Mouse (Mus musculus) brain, embryonic 14.5 days (tissue): Measurements from ENCODE around the gene Cort. TPM values are rescaled to one million over a fixed set of nuclear protein-coding genes. Genes with fewer than 3 reads are reported as not detected.

Source experiments
- DNase-seq: peaks from one replicate; pipeline ENCODE4 v3.0.0-alpha.2; 2011; ENCODE audit warnings: low read depth
- CTCF ChIP-seq: fragments of 200-500 bp; IDR thresholded peaks from 2 replicates; pipeline ENCODE4 v1.5.1; 2012; ENCODE audit warnings: inconsistent platforms, mild to moderate bottlenecking, moderate library complexity, borderline replicate concordance; ENCODE audit not compliant: insufficient read depth, insufficient read length; ENCODE audit errors: extremely low read depth
- POLR2A ChIP-seq: fragments of 200-500 bp; IDR thresholded peaks from 2 replicates; pipeline ENCODE4 v1.6.1; 2012; ENCODE audit warnings: mild to moderate bottlenecking, inconsistent platforms, borderline replicate concordance; ENCODE audit not compliant: poor library complexity, insufficient read depth, insufficient read length, severe bottlenecking; ENCODE audit errors: extremely low read depth
- polyA plus RNA-seq: library from polyadenylated mRNA; depleted of rRNA; stranded (reverse); fragments of >200 nt; gene quantifications from 2 replicates; pipeline ENCODE4 v1.2.3, GENCODE M21; 2012

Gene Cort
- polyA plus RNA-seq, 1 experiment: 0.46 TPM

- no peak for DNase-seq
- TF ChIP-seq POLR2A (no peak), CTCF (no peak)
Observed at GRCm38 (mm10) chr4:149147528-149147927, 21.0 kb upstream of the Cort start.

GRCm38 (mm10) chr4:149145151-149145550, 18.6 kb upstream of the Cort start:
- no peak for DNase-seq
- TF ChIP-seq POLR2A (no peak), CTCF (no peak)

GRCm38 (mm10) chr4:149144459-149144858, 17.9 kb upstream of the Cort start:
- DNase-seq: peak; percentile 93
- TF ChIP-seq CTCF (peak; percentile 94), POLR2A (no peak)

- TF ChIP-seq POLR2A: no peak
- TF ChIP-seq CTCF: no peak
- DNase-seq: no peak
Observed at GRCm38 (mm10) chr4:149143594-149143993, 17.0 kb upstream of the Cort start.

GRCm38 (mm10) chr4:149138515-149138914, 12.0 kb upstream of the Cort start:
- DNase-seq: no peak
- TF ChIP-seq POLR2A: no peak
- TF ChIP-seq CTCF: no peak

GRCm38 (mm10) chr4:149136982-149137770, 10.6 kb upstream of the Cort start, which contains the start of gene Cenps:
Gene Cenps, minus strand, starts transcription at chr4:149137629.
- TF ChIP-seq CTCF (peak; percentile 96), POLR2A (peak; percentile 25; the same call in 1 of the 2 replicates)
- peak; percentile 96 for DNase-seq

GRCm38 (mm10) chr4:149136116-149136850, 9.7 kb upstream of the Cort start:
- TF ChIP-seq CTCF (no peak), POLR2A (no peak)
- DNase-seq: no peak

GRCm38 (mm10) chr4:149133395-149133794, 6.8 kb upstream of the Cort start:
- DNase-seq: no peak
- TF ChIP-seq POLR2A: no peak
- TF ChIP-seq CTCF: no peak

GRCm38 (mm10) chr4:149131789-149132565, 5.4 kb upstream of the Cort start:
- TF ChIP-seq CTCF (no peak), POLR2A (no peak)
- DNase-seq: no peak

GRCm38 (mm10) chr4:149131021-149131752, 4.6 kb upstream of the Cort start:
- TF ChIP-seq POLR2A (no peak), CTCF (no peak)

More at GRCm38 (mm10) chr4:149131021-149131752, 4.6 kb upstream of the Cort start:
- no peak for DNase-seq
